Mouse (Mus musculus): Measurements from ENCODE around the gene Mafk. TPM values are rescaled to one million over a fixed set of nuclear protein-coding genes. Genes with fewer than 3 reads are reported as not detected.
A peak's percentile ranks its signal among the peaks of the same experiment; 100 is the strongest.

Mafk gene
- total RNA-seq, 2 experiments from 2014 or later, result 37.3 to 39.7 TPM

DNA sequence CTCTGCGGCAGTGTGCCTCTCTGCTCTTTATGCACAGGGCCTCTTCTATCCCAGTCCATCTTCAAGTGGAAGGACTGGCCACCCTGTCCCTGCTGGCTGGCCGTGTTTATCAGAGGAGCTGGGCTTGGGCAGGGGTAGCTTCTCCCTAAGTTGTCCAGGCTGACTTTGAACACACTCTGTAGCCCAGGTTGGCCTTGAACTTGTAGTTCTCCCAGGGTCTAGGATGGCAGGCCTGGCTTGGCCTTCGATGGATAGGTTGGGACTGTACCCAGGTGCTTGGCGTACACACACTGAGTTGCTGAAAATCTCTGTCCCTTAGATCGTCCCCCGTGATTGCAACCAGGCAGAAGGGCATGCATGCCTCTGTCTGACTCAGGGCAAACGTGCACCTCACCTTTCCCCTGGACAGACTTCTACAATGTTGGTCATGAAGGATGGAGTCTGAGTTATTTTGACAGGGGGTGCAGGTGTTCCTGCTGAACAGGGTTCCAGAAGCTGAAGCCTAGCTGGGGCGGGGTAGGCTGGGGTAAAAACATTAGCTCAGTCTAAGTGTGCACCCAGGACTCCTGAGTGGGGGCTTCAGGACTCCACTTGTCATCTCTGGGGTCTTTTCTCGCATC lies 4.8 kb downstream of the Mafk start:
- DNase-seq, result peak in 1 of 2 experiments; percentile 62

DNA sequence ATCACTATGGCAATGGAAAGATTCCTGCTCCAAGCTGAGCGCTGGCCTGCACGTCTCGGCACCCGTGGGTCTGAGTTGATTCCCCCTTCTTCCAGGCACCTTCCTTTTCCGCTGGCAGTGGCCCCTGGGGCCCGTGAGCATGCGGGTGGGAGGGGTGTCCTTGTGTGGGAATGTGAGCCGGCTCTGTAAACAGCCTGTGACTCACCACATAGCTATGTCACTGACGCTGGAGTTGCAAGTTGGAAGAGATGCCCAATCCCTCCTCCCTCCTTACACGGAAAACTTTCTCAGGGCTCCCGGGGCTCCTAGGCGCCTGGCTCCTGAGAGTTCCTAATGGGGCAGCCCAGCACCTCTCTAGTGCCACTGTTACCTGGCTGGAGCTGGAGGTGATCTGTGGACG lies 5.6 kb downstream of the Mafk start:
- peak; percentile 95 to 97 for DNase-seq

DNA sequence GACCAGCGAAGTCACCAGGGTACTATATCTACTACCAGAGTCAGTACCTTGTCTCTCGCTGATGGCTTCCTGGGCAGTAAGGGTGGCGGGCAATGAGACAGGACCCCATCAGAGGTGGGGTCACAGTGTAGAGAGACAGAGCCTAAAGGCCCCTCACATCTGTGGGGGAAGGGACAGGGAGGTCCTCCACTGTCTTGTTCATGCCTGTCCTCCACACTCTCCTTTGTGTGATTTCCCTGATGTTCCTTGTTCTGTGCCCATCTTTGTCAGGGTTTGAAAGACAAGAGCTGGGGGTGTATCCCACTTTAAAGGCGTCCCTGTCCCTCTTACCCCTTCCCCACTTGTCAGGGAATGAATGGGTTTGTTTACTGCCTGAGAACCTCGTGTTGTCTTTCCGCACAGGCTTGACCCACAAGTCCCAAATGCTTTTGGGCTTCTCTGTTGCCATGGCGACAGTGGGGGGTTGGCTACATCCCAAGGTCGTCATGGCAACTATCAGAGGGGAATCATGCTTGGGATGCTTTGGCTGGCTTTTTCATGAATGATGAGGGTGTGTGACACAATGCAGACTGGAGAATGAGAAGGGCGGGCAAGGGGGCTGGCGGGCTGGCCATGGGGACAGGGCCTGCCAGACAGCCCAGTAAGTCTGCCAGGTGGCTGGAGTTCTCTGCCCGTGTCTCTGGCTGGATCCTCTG lies 6.3 kb downstream of the Mafk start:
- peak; percentile 94 for DNase-seq

DNA sequence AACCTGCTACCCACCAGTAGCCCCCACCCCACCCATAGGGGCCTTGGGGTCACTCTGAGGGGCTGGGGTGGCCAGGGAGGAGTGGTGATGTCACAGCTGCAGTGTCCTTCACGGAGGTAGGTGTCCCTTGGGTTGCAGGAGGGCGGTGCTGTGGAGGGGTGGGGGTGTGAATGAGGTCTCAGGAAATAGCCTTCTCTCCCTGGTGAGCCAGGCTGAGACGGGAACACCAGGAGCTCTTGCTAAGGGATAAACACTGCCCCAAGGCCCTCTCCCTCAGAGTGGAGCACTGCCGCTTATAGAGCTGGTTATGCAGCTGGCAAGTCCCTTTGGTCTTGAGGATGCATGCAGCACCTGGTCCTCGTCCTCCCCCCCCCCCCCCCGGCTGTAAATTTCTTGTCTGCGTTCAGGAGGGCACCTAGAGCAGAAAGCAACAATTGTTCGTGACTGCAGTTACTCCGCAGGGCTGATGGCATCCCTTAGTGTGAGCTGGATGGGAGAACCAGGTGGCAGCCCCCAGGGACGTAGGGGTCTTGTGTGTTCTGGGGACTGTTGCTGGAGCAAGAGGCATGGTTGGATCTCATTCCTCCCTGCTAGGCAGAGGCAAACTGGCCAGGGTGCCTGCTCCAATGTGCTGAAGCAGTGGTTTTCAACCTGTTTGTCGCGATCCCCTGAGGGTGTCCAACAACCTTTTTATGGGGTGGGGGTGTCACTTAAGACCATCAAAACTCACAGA lies 7.0 kb downstream of the Mafk start:
- DNase-seq, result peak in 1 of 2 experiments; percentile 25

DNA sequence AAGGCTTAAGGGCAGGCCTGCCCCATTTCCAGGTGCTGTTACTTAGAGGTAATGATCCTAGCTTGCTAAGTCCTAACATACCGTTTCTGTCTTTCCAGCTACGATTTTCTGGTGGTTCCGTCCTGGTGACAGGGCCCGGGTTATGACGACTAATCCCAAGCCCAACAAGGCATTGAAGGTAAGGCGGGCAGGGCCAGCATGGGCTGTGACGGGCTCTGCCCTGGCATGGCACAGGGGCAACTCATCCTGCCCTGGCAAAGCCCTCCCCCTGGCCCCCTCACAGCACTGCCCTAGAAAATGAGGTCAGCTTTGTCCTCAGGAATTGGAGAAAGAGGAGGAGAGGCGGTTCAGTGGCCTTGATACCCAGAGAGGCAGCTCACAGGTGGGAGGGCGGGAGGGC lies 7.7 kb downstream of the Mafk start:
- DNase-seq, result no peak

DNA sequence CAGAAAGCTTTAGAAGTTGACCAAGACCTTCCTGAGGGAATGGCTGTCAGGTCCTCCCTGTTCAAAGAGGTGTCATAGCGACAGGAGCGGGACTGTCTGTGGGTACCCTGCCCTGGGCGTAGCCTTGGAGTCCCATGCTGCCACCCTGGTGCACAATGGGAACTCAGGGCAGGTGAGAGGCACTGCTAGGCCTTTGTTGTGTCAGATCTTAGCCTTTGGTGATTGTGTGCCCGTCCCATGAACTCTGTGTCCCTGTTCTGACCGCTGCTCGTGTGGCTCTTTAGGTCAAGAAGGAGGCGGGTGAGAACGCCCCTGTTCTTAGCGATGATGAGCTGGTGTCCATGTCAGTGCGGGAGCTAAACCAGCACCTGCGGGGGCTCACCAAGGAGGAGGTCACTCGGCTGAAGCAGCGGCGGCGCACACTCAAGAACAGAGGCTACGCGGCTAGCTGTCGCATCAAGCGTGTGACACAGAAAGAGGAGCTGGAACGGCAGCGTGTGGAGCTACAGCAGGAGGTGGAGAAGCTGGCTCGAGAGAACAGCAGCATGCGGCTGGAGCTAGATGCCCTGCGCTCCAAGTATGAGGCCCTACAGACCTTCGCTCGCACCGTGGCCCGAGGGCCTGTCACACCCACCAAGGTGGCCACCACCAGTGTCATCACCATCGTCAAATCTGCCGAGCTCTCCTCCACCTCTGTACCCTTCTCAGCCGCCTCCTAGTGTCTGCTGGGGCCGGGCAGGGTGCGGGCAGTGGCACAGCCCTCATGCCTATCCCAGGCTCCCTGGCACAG lies 8.7 kb downstream of the Mafk start:
- no peak for DNase-seq

DNA sequence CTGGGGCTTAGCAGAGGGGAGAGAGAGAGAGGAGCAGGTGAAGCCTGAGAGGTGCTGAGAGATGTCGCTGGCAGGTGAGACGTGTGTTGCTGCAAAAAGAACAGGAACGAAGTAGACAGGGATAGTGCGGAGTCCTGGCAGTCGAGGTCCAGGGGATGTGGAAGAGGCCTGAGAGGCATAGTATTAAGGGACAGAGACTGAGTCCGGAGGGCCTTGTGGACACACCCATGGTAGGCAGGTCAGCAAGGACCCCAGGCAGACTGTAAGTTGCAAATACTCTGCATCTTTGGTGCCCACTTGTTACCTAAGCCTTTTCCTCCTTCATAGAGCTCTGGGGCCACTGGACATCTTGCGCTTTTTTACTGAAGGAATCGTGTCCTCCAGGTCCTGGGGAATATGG lies 9.9 kb downstream of the Mafk start:
- no peak for DNase-seq

DNA sequence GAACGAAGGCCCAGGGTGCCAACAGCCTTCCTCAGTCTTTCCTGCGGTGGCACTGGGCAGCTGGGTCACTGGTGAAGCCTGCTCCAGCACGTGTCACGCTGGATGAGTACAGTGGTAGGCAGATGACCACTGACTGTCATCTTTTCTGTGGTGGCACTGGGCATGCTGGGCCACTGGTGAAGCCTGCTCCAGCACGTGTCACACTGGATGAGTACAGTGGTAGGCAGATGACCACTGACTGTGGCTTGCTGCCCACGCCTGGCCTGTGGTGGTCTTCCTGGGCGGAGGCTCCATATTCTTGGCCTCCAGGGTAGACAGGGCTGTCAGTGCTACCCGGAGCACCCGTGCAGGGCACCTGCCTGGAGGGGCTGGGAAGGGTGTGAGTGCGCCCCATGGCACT lies 10.6 kb downstream of the Mafk start:
- DNase-seq, result no peak

DNA sequence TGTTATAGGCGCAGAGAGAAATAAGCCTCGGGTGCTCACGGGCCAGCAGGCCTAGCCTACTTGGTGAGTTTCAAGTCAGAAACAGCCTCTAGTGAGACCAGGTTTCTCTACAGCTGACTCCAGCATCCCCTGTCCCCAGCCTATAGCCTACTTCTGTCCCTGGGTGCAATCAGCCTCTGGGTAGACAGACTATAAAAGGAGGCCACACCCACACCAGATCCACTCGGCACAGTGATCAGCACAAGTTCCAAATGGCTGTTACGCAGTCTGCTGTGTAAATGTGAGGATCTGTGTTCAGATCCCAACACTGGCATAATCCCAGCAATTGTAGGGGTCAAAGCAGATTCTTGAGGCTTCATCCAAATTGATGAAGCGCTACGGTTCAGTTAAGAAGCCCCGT lies 11.9 kb downstream of the Mafk start:
- DNase-seq, result no peak

DNA sequence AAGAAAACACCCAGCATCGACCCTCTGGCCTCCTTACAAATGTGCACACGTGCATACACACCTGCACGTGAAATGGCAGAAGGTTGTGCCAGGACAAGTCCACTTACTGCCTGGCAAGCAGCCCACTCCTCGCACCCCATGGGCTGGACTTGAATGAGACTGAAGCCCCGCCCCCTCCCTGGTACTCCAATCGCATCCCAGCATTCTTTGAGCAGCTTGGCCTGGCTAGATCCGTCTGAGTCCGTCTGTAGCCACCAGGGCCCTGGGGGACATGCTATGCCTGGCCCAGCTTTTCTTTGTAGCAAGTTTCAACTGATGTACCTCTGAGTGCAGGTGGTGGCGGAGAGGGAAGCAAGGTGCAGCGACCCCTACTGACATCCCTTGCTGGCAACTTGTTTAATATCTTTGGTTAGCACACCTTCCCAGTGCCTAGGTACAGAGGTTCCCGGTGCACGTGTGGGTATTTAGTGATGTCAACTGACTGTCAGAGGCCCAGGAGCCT lies 12.3 kb downstream of the Mafk start:
- DNase-seq, result peak; percentile 55 to 63

DNA sequence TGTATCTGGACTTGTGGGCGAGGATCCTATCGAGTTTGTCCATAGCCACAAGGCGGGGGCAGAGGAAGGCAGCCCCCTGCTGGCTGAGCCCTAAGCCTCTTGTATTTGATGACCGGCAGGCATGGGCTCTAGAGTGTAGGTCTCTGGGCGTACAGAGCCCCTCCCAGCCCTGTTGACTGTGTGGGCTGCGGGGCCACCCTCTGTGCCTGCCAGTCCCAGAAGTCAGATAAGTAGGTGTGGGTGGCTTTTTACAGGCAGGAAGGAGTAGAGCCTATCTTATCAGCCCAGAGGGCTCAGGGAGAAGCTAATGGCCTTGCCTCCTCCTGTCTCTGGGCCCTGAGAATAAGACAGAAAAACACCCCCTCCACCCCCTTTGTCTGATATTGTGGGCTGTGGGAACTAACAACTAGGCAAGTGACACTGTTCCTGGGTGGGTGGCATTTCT lies 12.8 kb downstream of the Mafk start:
- DNase-seq, result no peak

DNA sequence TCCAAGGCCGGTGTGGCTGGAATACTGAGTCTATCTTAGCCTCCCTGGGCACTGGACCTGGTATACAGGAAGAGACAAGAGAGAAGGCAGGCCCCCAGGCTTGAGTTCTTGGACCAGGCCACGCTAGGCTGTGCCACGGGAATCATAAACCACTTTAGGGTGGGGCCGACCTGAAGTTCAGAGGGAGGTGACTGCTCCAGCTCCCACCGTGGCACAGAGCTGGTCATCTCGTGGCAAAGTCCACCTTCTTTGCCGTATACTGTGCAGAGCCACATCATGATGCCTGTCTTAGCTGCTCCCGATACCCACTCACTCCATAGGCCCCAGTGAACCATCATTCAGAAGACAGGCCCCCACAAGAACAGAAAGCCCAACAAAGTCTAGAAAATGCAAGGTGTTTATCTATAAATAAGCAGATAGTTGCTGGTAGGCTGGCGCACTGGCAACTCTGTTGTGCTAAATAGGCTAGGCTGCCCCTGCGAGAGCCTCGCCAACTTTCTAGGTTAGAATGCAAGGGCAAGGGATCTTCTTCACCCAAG lies 13.3 kb downstream of the Mafk start:
- no peak for DNase-seq

DNA sequence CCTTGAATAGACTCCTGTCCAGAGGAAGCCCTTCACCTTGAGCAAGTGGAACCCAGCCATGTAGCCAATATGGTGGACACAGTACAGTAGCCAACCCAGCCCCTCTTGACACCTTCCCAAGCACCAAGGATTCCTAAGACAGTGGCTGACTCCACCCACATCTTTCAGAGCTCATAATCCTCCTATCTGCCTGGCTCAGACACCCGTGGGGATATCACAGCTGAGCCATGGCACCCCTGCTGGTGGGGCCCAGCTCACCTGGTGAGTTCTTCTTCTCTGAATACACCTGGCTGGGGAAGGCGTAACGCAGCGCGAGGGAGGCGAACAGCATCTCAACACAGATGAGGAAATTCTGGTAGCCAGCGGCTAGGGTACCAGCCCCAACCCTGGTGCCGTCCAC lies 14.6 kb downstream of the Mafk start:
- DNase-seq, result no peak

DNA sequence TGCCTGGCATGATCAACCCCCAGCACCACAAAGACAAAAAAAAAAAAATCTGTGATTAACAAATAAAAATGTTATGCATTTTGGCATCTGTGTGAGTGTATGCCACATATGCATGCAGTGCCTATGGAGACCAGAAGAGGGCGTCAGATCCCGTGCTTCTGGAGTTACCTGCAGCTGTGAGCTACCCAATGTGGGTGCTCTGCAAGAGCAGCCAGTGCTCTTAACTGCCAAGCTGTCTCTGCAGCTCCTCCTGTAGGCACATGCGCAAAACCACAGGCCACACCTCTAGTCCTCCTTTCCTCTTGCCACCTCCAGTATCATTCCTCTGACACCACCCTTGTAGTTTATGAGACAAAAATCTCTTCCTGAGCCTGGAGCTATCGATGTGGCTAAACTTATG lies 18.1 kb downstream of the Mafk start:
- DNase-seq, result no peak

DNA sequence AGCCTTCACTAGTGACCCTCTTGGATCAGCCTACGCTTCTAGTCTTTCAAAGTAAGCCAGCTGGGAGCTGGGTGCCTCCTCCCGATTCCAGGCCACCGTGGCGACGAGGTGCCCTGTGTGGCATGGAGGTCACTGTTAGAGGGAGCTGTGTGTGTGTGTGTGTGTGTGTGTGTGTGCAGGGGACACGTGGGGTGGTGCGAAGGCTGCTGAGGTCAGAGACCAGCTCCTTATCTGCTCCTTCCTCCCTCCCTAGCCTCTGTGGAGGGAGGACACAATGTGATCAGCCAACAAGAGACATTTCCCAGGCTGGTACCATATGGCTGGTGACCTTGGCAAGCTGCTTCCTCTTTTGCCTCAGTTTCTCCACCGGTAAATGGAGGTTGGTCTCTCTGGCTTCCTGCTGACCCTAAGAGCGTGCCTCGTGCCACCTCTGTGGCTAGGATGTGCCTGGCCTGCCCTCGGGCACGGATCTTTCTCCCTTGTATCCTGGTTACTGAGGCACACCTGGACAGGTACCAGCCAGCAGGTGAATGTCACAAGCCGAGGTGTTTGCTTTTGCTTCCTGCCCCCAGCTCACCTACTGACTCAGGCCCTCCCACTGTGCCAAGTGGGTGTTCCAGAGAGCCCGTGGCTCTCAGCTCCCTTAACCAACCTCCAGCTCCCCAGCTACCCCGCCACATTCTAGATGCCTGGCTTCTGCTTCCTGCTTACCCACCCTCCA lies 20.5 kb downstream of the Mafk start:
- no peak for DNase-seq

DNA sequence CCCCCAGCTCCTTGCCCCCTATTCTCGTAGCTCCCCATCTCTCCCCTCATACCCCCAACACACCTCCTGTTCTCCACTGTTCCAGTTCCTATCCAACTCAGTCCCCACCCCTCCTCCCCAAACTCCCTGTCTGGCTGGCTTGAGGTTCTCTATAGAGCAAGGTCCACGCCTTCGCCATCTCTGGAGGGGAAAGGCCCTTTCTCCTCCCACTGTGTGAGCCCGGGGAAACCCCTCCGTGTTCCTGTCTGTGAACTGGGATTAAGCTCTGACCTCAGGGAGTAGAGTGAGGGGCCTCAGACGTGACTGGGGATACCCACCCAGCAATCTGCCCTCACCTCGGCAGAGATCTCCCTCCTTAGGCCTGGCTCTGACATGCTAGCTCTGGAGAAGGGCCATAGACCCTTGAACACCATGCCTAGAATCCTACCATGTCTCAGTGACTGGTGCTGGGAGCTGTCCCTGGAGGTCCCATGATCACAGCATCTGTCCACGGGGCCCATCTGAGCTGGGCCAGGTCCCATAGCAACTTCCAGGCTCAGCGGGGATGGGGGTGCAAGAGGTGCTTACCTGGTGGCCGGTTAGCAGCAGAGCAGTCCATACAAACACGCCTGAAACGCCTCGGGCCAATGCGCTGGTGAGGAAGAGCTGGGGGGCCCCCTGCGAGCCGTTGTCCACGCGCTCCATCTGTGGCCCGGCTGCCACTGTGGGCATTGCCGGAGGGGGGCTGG lies 21.2 kb downstream of the Mafk start:
- no peak for DNase-seq

DNA sequence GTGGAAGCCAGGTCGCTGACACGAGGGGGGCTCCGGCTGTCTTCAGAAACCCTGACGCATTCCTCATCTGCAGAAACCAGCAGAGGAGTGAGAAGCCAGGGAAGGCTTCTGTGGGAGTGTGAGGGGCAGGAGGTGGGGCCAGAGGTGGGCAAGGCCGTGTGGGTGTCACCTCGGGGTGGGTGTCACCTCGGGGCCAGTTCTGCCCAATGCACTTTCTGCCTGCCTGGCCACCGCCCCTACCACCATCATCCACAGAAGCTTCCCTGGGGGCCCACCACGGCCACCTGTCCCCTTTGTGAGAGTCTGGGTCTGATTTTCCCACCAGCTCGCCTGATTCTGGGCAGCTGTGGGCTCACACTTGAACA lies 21.8 kb downstream of the Mafk start:
- DNase-seq, result no peak

DNA sequence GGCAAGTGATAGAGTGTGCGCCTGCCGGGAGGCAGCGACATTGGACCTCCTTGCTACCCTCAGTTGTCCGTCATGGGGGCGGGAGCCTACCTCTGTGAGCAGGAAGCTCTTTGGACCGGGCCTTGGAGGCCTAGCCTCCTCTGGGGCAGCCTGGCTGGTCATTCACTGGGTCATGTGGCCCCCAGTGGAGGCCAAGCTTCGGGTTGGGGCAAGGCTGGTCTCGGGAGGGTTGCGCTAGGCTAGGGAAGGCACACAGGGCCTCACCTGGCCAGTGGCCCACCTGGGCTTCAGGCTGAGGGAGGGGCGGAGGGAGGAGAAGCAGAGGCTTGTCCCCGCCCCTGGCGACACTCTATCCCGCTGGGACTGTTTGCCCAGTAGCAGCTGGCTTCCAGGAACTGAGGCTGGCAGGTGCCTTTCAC lies 22.7 kb downstream of the Mafk start:
- no peak for DNase-seq

DNA sequence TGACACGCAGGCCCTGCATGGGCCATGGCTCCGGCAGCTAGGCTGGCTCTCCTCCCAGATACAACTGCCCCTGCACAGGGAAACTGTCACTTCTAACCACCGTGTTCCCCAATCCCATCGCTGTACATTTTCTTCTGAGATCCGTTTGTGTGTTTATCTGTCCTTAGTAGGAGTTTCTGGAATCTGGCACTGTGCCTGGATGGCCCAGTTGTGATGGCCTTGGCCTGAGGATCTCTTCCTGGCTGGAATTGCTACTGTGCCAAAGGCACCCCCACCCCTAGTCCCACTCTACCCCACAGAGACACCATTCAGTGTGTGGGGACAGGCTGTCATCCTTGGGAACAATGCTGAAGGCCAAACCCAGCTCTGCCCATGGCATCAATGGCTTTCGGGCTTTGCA lies 24.7 kb downstream of the Mafk start:
- no peak for DNase-seq

DNA sequence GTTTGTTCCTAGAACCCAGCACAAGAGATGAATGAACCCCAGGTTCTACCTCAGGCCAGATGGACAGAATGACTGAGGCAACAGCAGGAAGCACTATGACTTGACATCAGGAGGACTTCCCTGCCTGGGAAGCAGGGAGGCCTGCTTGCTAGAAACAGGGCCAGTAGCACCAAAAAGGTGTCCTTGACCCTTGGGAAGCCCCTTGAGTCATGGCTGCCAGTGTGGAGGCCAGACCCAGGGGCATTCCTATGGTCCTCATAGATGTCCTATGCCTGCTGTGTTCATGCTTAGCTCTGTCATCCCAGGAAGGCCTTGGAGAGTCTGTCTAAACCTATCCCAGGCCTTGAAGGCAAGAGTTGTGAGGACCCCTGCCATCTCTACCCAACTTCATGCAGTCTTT lies 25.1 kb downstream of the Mafk start:
- no peak for DNase-seq

DNA sequence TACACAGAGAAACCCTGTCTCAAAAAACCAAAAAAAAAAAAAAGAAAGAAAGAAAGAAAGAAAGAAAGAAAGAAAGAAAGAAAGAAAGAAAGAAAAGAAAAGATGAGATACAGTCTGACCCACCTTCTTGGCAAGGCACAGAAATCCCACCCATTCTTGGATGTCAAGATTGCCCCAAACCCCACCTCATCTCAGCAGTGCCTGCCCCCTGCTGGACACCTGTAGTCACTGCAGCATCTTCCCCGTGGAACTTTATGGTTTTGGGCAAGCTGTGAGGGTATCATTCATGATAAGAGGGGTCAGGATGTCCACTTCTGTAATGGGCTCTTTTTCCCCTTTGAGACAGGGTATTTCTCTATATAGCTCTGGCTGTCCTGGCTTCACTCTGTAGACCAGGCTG lies 26.0 kb downstream of the Mafk start:
- no peak for DNase-seq
